Mouse (Mus musculus): Measurements from ENCODE around the gene Ddx39.
A peak's percentile ranks its signal among the peaks of the same experiment; 100 is the strongest.

GRCm38 (mm10) chr8:83724697-83725482, 9.9 kb downstream of the Ddx39 start:
- no peak for TF ChIP-seq POLR2A (IDR thresholded peaks at IDR 0.05; ENCODE audit: insufficient read depth, low read depth, low read length)
- TF ChIP-seq CTCF (IDR thresholded peaks at IDR 0.05; ENCODE audit: insufficient read depth, low read depth, low read length), result peak; percentile 82

All from olfactory bulb, adult 2 months (tissue).